16 mouse cellular contexts compared by ENCODE assay signal in genomic region chr6:28667586-28667985, GRCm38 (mm10).
DNase-seq lines count a peak whose midpoint lies in the region; ATAC-seq lines count a peak whose summit lies in the region.
"Had no signal": no experiment of that assay in that cellular context is flagged by ENCODE, and none has a peak within 500 bp of the region (broad histone marks: within the 10 kb centered on the region; RNA-seq: fewer than 3 reads in every experiment).

No protein-coding gene starts in this region.

- DNase-seq in cerebellum, postnatal 14 days: no peak
- DNase-seq in cerebellum, adult 9-10 months: peak; percentile 67
- DNase-seq in cerebellum, adult 11 months: no peak
- peak; percentile 73 for DNase-seq in brain, adult 2 months (ENCODE audit: low read depth, low spot score)
- DNase-seq: adrenal gland, adult 8-10 months; adrenal gland, postnatal 14 days; adrenal gland, postnatal 36 days; B cell, adult 2 months; cerebellum, postnatal 10 days; embryo, embryonic 11 days had no signal

- ATAC-seq in cerebellum, adult (ENCODE audit: insufficient number of reproducible peaks, low FRiP score, low TSS enrichment): peak; percentile 49; the same call in 1 of the 2 replicates
- ATAC-seq: activated CD4-positive, CD25-positive, alpha-beta regulatory T cell, adult 4 months; CD4-positive, CD25-positive, alpha-beta regulatory T cell, adult 4 months; forebrain, embryonic 14.5 days; forebrain, embryonic 16.5 days; Patski had no signal

Comparison
In these comparisons a context has a peak if more than half of its experiments do, and no peak if none do; other contexts are left out.
1. DNase-seq: peak in cerebellum, adult 9-10 months (single experiment) and brain, adult 2 months (single experiment); none in cerebellum, postnatal 14 days (0 of 2) and cerebellum, adult 11 months (single experiment).